Mouse (Mus musculus) myocyte (in vitro differentiated cells): ENCODE data around the gene Cnp.

Experiments
- CEBPB ChIP-seq: IDR thresholded peaks from 2 replicates; pipeline ENCODE4 v1.6.1; 2011; ENCODE audit warnings: mild to moderate bottlenecking, moderate library complexity; ENCODE audit not compliant: poor library complexity, insufficient read depth, severe bottlenecking
- E2F4 ChIP-seq: IDR thresholded peaks from one replicate; pipeline ENCODE4 v1.6.1; 2011; ENCODE audit warnings: mild to moderate bottlenecking, control low read depth, moderate library complexity; ENCODE audit not compliant: insufficient read depth
- MAX ChIP-seq: IDR thresholded peaks from one replicate; pipeline ENCODE4 v1.6.1; 2011; ENCODE audit warnings: low read depth, mild to moderate bottlenecking, control low read depth
- MYOD1 ChIP-seq, 3 experiments: IDR thresholded peaks; one replicate each; pipeline ENCODE4 v1.6.1; 2011; ENCODE audit warnings: control low read depth in 2 of 3, low read depth in 2 of 3, mild to moderate bottlenecking in 2 of 3, moderate library complexity in 1 of 3; ENCODE audit not compliant: insufficient read length in 2 of 3, control insufficient read depth in 1 of 3
- MYOG ChIP-seq, 3 experiments: IDR thresholded peaks; one replicate each; pipeline ENCODE4 v1.6.1; 2011; ENCODE audit warnings: control low read depth in 2 of 3, low read depth in 2 of 3, mild to moderate bottlenecking in 2 of 3; ENCODE audit not compliant: insufficient read length in 2 of 3, control insufficient read depth in 1 of 3, insufficient read depth in 1 of 3
- POLR2A ChIP-seq: IDR thresholded peaks from one replicate; pipeline ENCODE4 v1.6.1; 2011; ENCODE audit warnings: low read depth, mild to moderate bottlenecking, control low read depth, moderate library complexity; ENCODE audit not compliant: insufficient read length
- POLR2AphosphoS2 ChIP-seq: IDR thresholded peaks from one replicate; pipeline ENCODE4 v1.6.1; 2011; ENCODE audit warnings: low read depth, control low read depth; ENCODE audit not compliant: insufficient read length
- REST ChIP-seq: IDR thresholded peaks from one replicate; pipeline ENCODE4 v1.6.1; 2011; ENCODE audit warnings: mild to moderate bottlenecking, control low read depth, moderate library complexity; ENCODE audit not compliant: insufficient read depth, insufficient read length
- SRF ChIP-seq: IDR thresholded peaks from one replicate; pipeline ENCODE4 v1.6.1; 2011; ENCODE audit warnings: low read depth; ENCODE audit not compliant: control insufficient read depth, insufficient read length
- TCF12 ChIP-seq: IDR thresholded peaks from one replicate; pipeline ENCODE4 v1.6.1; 2011; ENCODE audit warnings: mild to moderate bottlenecking, control low read depth; ENCODE audit not compliant: poor library complexity, insufficient read depth, severe bottlenecking
- TCF3 ChIP-seq: IDR thresholded peaks from one replicate; pipeline ENCODE4 v1.6.1; 2011; ENCODE audit warnings: low read depth, control low read depth; ENCODE audit not compliant: insufficient read length
- USF1 ChIP-seq: IDR thresholded peaks from one replicate; pipeline ENCODE4 v1.6.1; 2011; ENCODE audit warnings: low read depth, mild to moderate bottlenecking, control low read depth, moderate library complexity

DNA sequence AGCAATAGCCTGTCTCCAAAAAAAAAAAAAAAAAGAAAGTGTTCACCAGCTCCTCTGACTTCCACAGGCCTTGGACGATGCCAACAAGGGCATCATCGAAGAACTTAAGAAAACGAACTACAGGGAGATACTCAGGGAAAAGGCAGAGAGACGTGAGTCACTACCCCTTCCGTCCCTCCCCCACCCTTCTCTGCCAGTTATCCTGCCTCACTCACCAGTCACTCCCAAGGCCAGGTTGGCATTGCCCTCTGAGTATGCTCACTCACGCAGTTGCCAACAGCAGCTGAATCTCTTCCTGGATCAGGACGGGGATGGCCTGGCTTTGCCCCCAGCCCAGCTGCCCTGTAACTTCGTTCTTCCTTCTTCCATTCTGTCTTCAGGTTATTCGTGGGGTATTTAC is 4.9 kb upstream of the Cnp start:
- TF ChIP-seq TCF12 = no peak
- TF ChIP-seq POLR2A = no peak
- no peak for TF ChIP-seq CEBPB
- TF ChIP-seq MYOD1 (IDR thresholded peaks at IDR 0.05; ENCODE audit: control insufficient read depth in 1 of 3, insufficient read length in 2 of 3, low read depth in 2 of 3) = peak in 1 of 3 experiments; percentile 24
- TF ChIP-seq E2F4 = no peak
- TF ChIP-seq SRF = no peak
- TF ChIP-seq MYOG (IDR thresholded peaks at IDR 0.05; ENCODE audit: control insufficient read depth in 1 of 3, insufficient read depth in 1 of 3, insufficient read length in 2 of 3, low read depth in 2 of 3) = peak in 1 of 3 experiments; percentile 25
- TF ChIP-seq MAX = no peak
- TF ChIP-seq POLR2AphosphoS2 = no peak
- no peak for TF ChIP-seq USF1
- no peak for TF ChIP-seq TCF3
- no peak for TF ChIP-seq REST
